Mouse (Mus musculus) cerebellum, adult 2 months (tissue): ENCODE measurements at regions not wholly inside any gene's neighbourhood (a gene's known extent, or its start where the extent isn't known, plus 50 kb on each side); places are given as distances from the start of the nearest gene placed in this dataset.

Experiments
- CTCF ChIP-seq: fragments of 200-500 bp; IDR thresholded peaks from 2 replicates; pipeline ENCODE4 v1.5.1; 2011; ENCODE audit warnings: low read depth, mild to moderate bottlenecking, control low read depth, low read length, moderate library complexity, borderline replicate concordance; ENCODE audit not compliant: insufficient read depth
- POLR2A ChIP-seq: fragments of 200-500 bp; IDR thresholded peaks from 2 replicates; pipeline ENCODE4 v1.6.1; 2011; ENCODE audit warnings: low read length, control low read depth, borderline replicate concordance; ENCODE audit not compliant: insufficient read depth

DNA sequence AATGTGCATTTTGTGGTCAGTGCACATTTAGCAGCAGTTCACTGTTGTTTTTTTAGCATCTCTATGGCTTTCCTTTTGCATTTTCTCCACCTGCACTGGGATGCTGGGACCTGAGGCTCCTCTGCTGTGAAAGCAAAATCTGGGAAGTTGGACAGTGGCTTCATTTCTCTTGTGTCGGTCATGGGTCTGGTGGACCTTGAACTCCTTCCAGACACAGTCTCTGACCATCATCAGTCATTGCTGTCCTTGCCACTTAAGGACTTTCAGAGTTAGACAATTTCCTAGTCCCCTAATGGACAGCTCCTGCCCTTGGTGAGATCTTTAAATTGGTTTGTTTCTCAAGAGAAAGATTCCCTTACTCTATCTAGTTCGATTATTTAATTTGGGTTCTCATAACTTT lies 217.5 kb upstream of the Gnaz start:
- TF ChIP-seq POLR2A, result no peak
- no peak for TF ChIP-seq CTCF
